Mouse (Mus musculus): ENCODE results near the gene Aaas.

Aaas gene

DNA sequence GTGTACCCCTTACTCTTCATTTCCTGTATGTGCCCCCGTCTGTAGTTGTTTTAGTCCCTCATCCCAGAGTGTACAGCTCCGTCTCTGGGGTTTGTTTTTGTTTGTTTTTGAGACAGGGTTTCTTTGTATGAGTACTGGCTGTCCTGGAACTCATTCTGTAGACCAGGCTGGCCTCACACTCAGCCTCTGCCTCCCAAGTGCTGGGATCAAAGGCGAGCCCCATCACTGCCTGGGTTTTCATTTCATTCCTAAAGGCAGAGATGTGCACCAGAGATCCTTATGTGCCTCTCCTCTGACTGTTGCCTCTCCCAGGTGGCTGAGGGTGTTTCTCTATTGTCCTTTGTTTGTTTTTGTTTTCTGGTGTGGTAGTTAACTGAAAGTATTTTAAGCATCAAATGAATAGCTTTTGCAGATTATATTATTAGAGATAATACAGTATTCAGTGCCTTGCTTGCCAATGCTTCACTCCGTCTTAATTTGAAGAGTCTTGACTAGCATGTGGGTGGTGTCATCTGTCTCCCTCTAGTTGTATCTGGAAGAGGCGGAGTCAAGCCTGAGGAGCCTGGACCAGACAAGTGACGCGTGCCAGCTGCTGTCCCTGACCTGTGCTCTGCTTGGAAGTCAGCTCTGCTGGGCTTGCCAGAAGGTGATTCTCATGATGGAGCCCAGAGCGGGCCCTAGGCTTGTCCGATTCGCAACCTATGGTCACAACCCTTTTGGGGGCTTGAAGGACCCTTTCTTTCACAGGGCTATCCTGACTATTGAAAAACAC, 40.3 kb downstream of the Aaas start:
- no peak for DNase-seq (ENCODE audit: low read depth, low spot score)

DNA sequence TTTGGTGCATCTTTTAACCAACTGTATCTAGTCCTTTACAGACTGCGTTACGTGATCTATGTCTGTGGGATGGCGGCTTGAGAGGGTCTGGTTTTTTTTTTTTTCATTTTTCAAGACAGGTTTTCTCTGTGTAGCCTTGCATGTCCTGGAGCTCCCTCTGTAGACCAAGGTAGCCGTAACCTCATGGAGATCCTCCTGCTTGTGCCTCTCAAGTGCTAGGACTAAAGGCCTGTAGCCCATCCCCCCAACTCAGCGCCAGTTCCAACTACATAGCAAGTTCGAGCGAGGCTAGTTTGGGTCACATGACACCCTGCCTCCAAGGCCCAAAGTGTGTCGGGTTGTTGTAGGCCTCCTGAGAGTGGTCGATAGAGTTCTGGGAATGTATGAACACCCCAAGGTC, 41.9 kb downstream of the Aaas start:
- no peak for DNase-seq (ENCODE audit: low read depth, low spot score)

DNA sequence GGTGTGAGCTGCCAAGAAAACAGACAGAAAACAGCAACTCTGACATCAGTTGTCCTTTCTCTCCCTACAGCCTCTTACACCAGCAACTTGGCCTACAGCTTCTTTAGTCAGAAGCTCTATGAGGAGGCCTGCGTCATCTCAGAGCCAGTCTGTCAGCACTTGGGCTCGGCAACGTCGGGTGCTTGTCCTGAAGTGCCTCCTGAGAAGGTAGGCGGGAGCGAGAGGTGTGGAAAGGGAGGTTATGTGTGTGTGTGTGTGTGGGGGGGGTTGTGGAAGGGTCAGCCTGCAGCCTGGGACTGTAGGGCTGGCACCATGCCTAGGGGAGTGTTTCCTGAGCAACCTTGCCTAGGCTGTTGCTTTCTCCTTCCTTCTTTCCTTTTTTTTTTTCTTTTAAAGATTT, 48.0 kb downstream of the Aaas start:
- no peak for DNase-seq (ENCODE audit: low read depth, low spot score)

DNA sequence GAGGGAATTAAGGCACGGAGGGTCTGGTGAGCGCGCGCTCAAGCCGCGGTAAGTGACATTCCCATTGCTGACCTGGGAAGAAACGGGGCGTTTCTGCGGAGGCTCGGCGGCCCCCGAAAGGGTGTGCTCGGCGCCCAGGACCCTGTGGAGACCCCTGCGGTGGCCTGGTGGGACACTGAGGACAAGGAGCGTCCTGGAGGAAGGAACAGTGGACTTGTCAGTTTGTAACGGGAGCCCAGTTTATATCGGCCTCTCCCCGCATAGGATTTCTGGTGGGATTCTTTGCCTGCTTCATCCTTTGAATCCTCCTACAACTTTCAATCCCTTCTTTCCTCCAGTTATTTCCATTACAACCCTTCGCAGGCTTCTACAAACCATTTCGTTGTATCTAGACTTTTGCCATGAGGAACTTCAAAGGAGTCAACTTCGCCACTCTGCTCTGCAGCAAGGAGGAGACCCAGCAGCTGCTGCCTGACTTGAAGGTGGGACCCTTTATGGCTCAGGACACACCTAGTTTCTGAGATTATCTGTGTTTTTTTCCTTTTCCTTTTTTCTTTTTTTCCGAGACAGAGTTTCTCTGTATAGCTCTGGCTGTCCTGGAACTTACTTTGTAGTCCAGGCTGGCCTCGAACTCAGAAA, 54.1 kb downstream of the Aaas start:
- no peak for DNase-seq (ENCODE audit: low read depth, low spot score)

DNA sequence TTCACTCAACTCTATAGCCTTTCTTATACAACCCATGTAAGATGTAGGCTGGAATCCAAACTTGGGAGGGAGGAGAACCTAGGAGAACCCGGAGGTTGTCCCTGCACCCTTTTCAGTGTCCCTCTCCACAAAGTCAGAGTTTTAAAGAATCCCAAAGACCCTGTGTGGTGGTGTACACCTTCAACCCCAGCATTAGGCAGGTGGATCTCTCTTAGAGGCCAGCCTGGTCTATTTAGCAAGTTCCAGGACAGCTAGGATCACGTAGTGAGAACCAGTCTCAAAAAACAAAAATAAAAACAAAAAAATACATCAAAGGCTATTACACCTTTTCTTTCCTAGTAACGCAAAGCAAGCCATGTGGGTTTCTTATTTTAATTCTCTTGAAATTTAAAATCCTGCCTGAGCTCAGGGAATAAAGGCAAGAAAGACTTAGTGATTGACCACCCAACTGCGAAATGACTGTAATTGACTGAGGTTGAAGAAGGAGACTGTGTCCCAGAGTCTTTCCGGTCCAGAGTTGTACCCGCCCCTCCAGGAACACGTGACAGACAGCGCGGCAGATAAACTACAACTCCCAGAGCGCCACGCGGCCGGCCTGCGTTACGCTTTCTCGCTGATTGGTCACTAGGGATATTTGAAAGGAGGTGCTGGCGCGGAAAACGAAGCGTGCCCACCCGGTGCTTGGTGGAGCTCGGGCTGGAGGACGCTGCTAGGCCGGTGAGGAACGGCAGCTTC, 54.8 kb downstream of the Aaas start, which contains the start of gene Espl1:
TSS of gene Espl1 (plus strand) at position 634 of the 735 bp plus-strand sequence.
- peak; percentile 94 for DNase-seq (ENCODE audit: low read depth, low spot score)
